Mouse (Mus musculus) midbrain, embryonic 11.5 days (tissue): Measurements from ENCODE around the gene Olfr1065. TPM values are rescaled to one million over a fixed set of nuclear protein-coding genes. Genes with fewer than 3 reads are reported as not detected.

Experiments used
- ATAC-seq: fragments of 200-750 bp; cut with Nextera tagmentation; 2 replicates; pipeline ENCODE4 v1.8.0; 2017; ENCODE audit warnings: moderate TSS enrichment, moderate library complexity; ENCODE audit not compliant: low FRiP score
- DNase-seq: peaks from one replicate; pipeline ENCODE4 v3.0.0; 2015; ENCODE audit warnings: low spot score; ENCODE audit errors: missing footprints
- H3K27ac ChIP-seq: fragments of 300-500 bp; sonication (generic); 2 replicates; pipeline ENCODE4 v1.5.1; 2014; ENCODE audit warnings: low read depth, low read length
- H3K27me3 ChIP-seq: fragments of 300-500 bp; sonication (generic); 2 replicates; pipeline ENCODE4 v1.6.1; 2014; ENCODE audit warnings: mild to moderate bottlenecking, low read length, moderate library complexity, mixed read lengths; ENCODE audit not compliant: control insufficient read depth, insufficient read depth
- H3K36me3 ChIP-seq: fragments of 300-500 bp; sonication (generic); 2 replicates; pipeline ENCODE4 v1.6.1; 2014; ENCODE audit warnings: mild to moderate bottlenecking, low read length, moderate library complexity, mixed read lengths; ENCODE audit not compliant: control insufficient read depth, insufficient read depth
- H3K4me1 ChIP-seq: fragments of 300-500 bp; sonication (generic); 2 replicates; pipeline ENCODE4 v1.6.1; 2014; ENCODE audit warnings: low read length; ENCODE audit not compliant: control insufficient read depth, insufficient read depth
- H3K4me2 ChIP-seq: fragments of 300-500 bp; sonication (generic); 2 replicates; pipeline ENCODE4 v1.6.1; 2014; ENCODE audit warnings: mild to moderate bottlenecking, moderate library complexity
- H3K4me3 ChIP-seq: fragments of 300-500 bp; sonication (generic); 2 replicates; pipeline ENCODE4 v1.5.1; 2014; ENCODE audit warnings: low read depth, low read length
- H3K9ac ChIP-seq: fragments of 300-500 bp; sonication (generic); 2 replicates; pipeline ENCODE4 v1.6.1; 2014; ENCODE audit warnings: low read length
- H3K9me3 ChIP-seq: fragments of 300-500 bp; sonication (generic); 2 replicates; pipeline ENCODE4 v1.6.1; 2016; ENCODE audit warnings: low read length; ENCODE audit not compliant: control insufficient read depth
- WGBS: fragments of 180-500 bp; shearing (Covaris S2); extraction: QIAGEN DNeasy Blood & Tissue Kit; methylation state at CpG from one replicate; pipeline ENCODE4 v1.1.7; 2014; 5-methylcytosine and 5-hydroxymethylcytosine counted together
- polyA plus RNA-seq: library from polyadenylated mRNA; unstranded; fragments of >200 nt; fragmentation: Nextera tagmentation; extraction: Ambion mirVana; gene quantifications from 2 replicates; pipeline ENCODE4 v1.2.1, GENCODE M21; 2014

The Olfr1065 gene
- polyA plus RNA-seq, 1 experiment from 2014 or later = not detected

- no peaks in the 10 kb centered on the region for H3K27me3 ChIP-seq
- 84% methylated on average over 2 of the region's 2 CpGs for WGBS
- H3K36me3 ChIP-seq = no peaks in the 10 kb centered on the region
- H3K4me1 ChIP-seq = no peaks in the 10 kb centered on the region
- no peak overlapping the region for H3K4me3 ChIP-seq
- H3K4me2 ChIP-seq = no peak overlapping the region
- no peak overlapping the region for H3K27ac ChIP-seq
- no peak for DNase-seq
- no peak for ATAC-seq
- no peak overlapping the region for H3K9ac ChIP-seq
- H3K9me3 ChIP-seq = no peaks in the 10 kb centered on the region
Observed at GRCm38 (mm10) chr2:86395114-86395513, 55.3 kb downstream of the Olfr1065 start.

Other genes starting within 250 kb of the Olfr1065 start
- not detected in 2 replicates for gene Olfr1045, start 247.6 kb downstream of the Olfr1065 start, polyA plus RNA-seq
- gene Olfr1046, start 231.3 kb downstream of the Olfr1065 start, polyA plus RNA-seq = not detected in 2 replicates
- not detected in 2 replicates for gene Olfr1047, start 219.2 kb downstream of the Olfr1065 start, polyA plus RNA-seq
- not detected in 2 replicates for gene Olfr1048, start 210.3 kb downstream of the Olfr1065 start, polyA plus RNA-seq
- not detected in 2 replicates for gene Olfr1049, start 192.3 kb downstream of the Olfr1065 start, polyA plus RNA-seq
- gene Olfr1051, start 171.5 kb downstream of the Olfr1065 start, polyA plus RNA-seq = not detected in 2 replicates
- gene Olfr1052, start 158.1 kb downstream of the Olfr1065 start, polyA plus RNA-seq = not detected in 2 replicates
- not detected in 2 replicates for gene Olfr1053, start 135.3 kb downstream of the Olfr1065 start, polyA plus RNA-seq
- not detected in 2 replicates for gene Olfr1054, start 115.2 kb downstream of the Olfr1065 start, polyA plus RNA-seq
- gene Olfr1055, start 100.3 kb downstream of the Olfr1065 start, polyA plus RNA-seq = not detected in 2 replicates
- not detected in 2 replicates for gene Olfr1056, start 88.1 kb downstream of the Olfr1065 start, polyA plus RNA-seq
- not detected in 2 replicates for gene Olfr1057, start 72.2 kb downstream of the Olfr1065 start, polyA plus RNA-seq
- not detected in 2 replicates for gene Olfr1058, start 62.0 kb downstream of the Olfr1065 start, polyA plus RNA-seq
- not detected in 2 replicates for gene Olfr1061, start 36.5 kb downstream of the Olfr1065 start, polyA plus RNA-seq
- not detected in 2 replicates for gene Olfr1062, start 23.8 kb downstream of the Olfr1065 start, polyA plus RNA-seq
- gene Olfr1066, start 5.7 kb upstream of the Olfr1065 start, polyA plus RNA-seq = not detected in 2 replicates
- gene Olfr228, start 36.8 kb upstream of the Olfr1065 start, polyA plus RNA-seq = not detected in 2 replicates
- not detected in 2 replicates for gene Olfr1076, start 57.9 kb upstream of the Olfr1065 start, polyA plus RNA-seq
- gene Olfr1079, start 91.9 kb upstream of the Olfr1065 start, polyA plus RNA-seq = not detected in 2 replicates
- not detected in 2 replicates for gene Olfr1080, start 107.6 kb upstream of the Olfr1065 start, polyA plus RNA-seq
- gene Olfr1082, start 148.4 kb upstream of the Olfr1065 start, polyA plus RNA-seq = not detected in 2 replicates
- gene Olfr1084, start 189.1 kb upstream of the Olfr1065 start, polyA plus RNA-seq = not detected in 2 replicates
- gene Olfr1085, start 211.4 kb upstream of the Olfr1065 start, polyA plus RNA-seq = not detected in 2 replicates
- gene Olfr1086, start 229.5 kb upstream of the Olfr1065 start, polyA plus RNA-seq = not detected in 2 replicates
- not detected in 2 replicates for gene Olfr1087, start 247.8 kb upstream of the Olfr1065 start, polyA plus RNA-seq